Comparison of ENCODE assay signal across 9 mouse cellular contexts in the genomic region with DNA sequence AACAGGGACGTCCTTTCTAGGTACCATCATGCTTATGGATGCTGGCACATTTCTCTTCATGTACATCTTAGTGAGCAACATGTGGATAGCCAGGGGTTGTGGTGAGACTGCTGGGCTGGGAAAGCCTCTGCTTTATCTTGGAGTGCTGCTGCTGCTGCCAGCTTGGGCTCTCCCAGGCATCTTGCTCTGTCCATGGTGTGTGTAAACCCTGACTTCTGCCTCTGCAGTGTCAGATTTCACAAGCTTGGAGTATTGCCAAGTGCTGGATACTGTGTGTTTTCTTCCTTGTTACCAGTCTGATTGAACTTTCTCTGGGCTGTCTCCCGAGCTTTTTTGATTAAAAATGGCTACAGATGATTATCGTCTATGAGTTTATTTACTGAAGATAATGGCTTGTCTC. TPM values are rescaled to one million over a fixed set of nuclear protein-coding genes. Genes with fewer than 3 reads are reported as not detected.
DNase-seq lines count a peak whose midpoint lies in the region; ATAC-seq lines count a peak whose summit lies in the region.
"Had no signal": no experiment of that assay in that cellular context is flagged by ENCODE, and none has a peak within 500 bp of the region (broad histone marks: within the 10 kb centered on the region; RNA-seq: fewer than 3 reads in every experiment).

No protein-coding gene starts in this region.

- peaks cover 6% of the 10 kb centered on the region for H3K4me1 ChIP-seq in kidney, embryonic 15.5 days

- H3K4me3 ChIP-seq in kidney, embryonic 15.5 days (replicated peaks) = no peak overlapping the region
- H3K4me3 ChIP-seq: heart, adult 2 months had no signal

- WGBS in kidney, embryonic 15.5 days = 33% methylated on average over 3 of the region's 3 CpGs

- peak; percentile 4 for DNase-seq in heart, adult 8-10 months (ENCODE audit: low spot score)
- DNase-seq in heart, postnatal 36 days = no peak
- peak; percentile 48 for DNase-seq in brain, adult 2 months (ENCODE audit: low read depth, low spot score)
- peak; percentile 44 to 57 for DNase-seq in lung, postnatal 4 days
- no peak for DNase-seq in thymus, postnatal 0 days (ENCODE audit: low spot score)
- no peak for DNase-seq in retina, embryonic 14.5 days (ENCODE audit: low spot score)

- intact Hi-C loops in heart, postnatal 36 days (cut with DNase I) = loop anchor here (10.0 kb wide), 1 partner anchor 378 kb away; no protein-coding TSS in a partner anchor

- peak overlapping the region; percentile 49; the same call in 1 of the 2 replicates for H3K27ac ChIP-seq in kidney, embryonic 15.5 days
- H3K27ac ChIP-seq: heart, adult 2 months had no signal

- peak; percentile 78 for ATAC-seq in kidney, embryonic 15.5 days (replicated peaks; ENCODE audit: low FRiP score)
- ATAC-seq in megakaryocyte-erythroid progenitor cell, adult 5-6 weeks (replicated peaks; ENCODE audit: low FRiP score, low TSS enrichment, poor library complexity, severe bottlenecking) = no peak

- H3K27me3 ChIP-seq in kidney, embryonic 15.5 days = no peaks in the 10 kb centered on the region

- no peaks in the 10 kb centered on the region for H3K36me3 ChIP-seq in kidney, embryonic 15.5 days

- no peak overlapping the region for H3K9ac ChIP-seq in kidney, embryonic 15.5 days

- H3K9me3 ChIP-seq in kidney, embryonic 15.5 days (replicated peaks) = no peaks in the 10 kb centered on the region

- H3K4me2 ChIP-seq in kidney, embryonic 15.5 days = no peak overlapping the region

RNA-seq across cellular contexts. Expression of a gene that starts 45.6 kb away (rescaled TPM):
- total RNA-seq in heart, adult 8-10 months (2022) = not detected
- total RNA-seq in heart, postnatal 36 days (2021) = not detected
- not detected in 2 replicates for polyA plus RNA-seq in kidney, embryonic 15.5 days (2015; fragmentation: Nextera tagmentation; extraction: Ambion mirVana)
- not detected in 2 replicates for polyA plus RNA-seq in thymus, postnatal 0 days (2015; fragmentation: Nextera tagmentation; extraction: Ambion mirVana)
- not detected in 2 replicates for total RNA-seq in megakaryocyte-erythroid progenitor cell, adult 5-6 weeks (2014; fragmentation: Nextera tagmentation)
- total RNA-seq in megakaryocyte-erythroid progenitor cell, adult 5-6 weeks (2017) = not detected in 2 replicates
- total RNA-seq: heart, adult 2 months had no signal
- polyA plus RNA-seq: heart, adult 2 months had no signal

RNA-seq across cellular contexts. Expression of a gene that starts 54.9 kb away (rescaled TPM):
- total RNA-seq in heart, adult 8-10 months (2022) = not detected
- total RNA-seq in heart, postnatal 36 days (2021) = not detected
- 5.6 and 8.3 TPM in 2 replicates for polyA plus RNA-seq in kidney, embryonic 15.5 days (2015; fragmentation: Nextera tagmentation; extraction: Ambion mirVana)
- 0.17 and 0.40 TPM in 2 replicates for polyA plus RNA-seq in thymus, postnatal 0 days (2015; fragmentation: Nextera tagmentation; extraction: Ambion mirVana)
- total RNA-seq in megakaryocyte-erythroid progenitor cell, adult 5-6 weeks (2014; fragmentation: Nextera tagmentation) = not detected in 2 replicates
- total RNA-seq in megakaryocyte-erythroid progenitor cell, adult 5-6 weeks (2017) = not detected in 2 replicates
- total RNA-seq: heart, adult 2 months had no signal
- polyA plus RNA-seq: heart, adult 2 months had no signal

Comparison
In these comparisons a context has a peak if more than half of its experiments do, and no peak if none do; other contexts are left out.
1. DNase-seq: peak in heart, adult 8-10 months (single experiment), brain, adult 2 months (single experiment) and lung, postnatal 4 days (2 of 2); none in heart, postnatal 36 days (0 of 2), thymus, postnatal 0 days (single experiment) and retina, embryonic 14.5 days (single experiment).